Mouse (Mus musculus): ENCODE measurements around the gene Hibadh. TPM values are rescaled to one million over a fixed set of nuclear protein-coding genes. Genes with fewer than 3 reads are reported as not detected.

The Hibadh gene
- polyA plus RNA-seq, 1 experiment from 2014 or later, result 72.3 TPM

GRCm38 (mm10) chr6:52567327-52568299 is 72.6 kb downstream of the Hibadh start:
- WGBS (ENCODE audit: insufficient replicate concordance), result 73% methylated on average over 20 of the region's 20 CpGs
- no peak overlapping the region for H3K27ac ChIP-seq (replicated peaks)
- no peak overlapping the region for H3K4me3 ChIP-seq (replicated peaks)
- no peaks in the 10 kb centered on the region for H3K9me3 ChIP-seq (replicated peaks)
- no peak overlapping the region for H3K9ac ChIP-seq
- peaks cover 2% of the 10 kb centered on the region; the same call in 1 of the 2 replicates for H3K4me1 ChIP-seq (replicated peaks)
- 0 out of 2 replicates have a peak, but pooled peaks cover 4% of the 10 kb centered on the region for H3K36me3 ChIP-seq (replicated peaks)
- ATAC-seq (ENCODE audit: insufficient read depth), result no peak
- H3K27me3 ChIP-seq, result no peaks in the 10 kb centered on the region
- no peak overlapping the region for H3K4me2 ChIP-seq

GRCm38 (mm10) chr6:52565210-52565609 is 75.0 kb downstream of the Hibadh start:
- H3K4me1 ChIP-seq (replicated peaks), result peaks cover 2% of the 10 kb centered on the region; the same call in 1 of the 2 replicates
- H3K9ac ChIP-seq, result no peak overlapping the region
- H3K27ac ChIP-seq (replicated peaks), result no peak overlapping the region
- H3K4me3 ChIP-seq (replicated peaks), result no peak overlapping the region
- H3K36me3 ChIP-seq (replicated peaks), result no peaks in the 10 kb centered on the region
- H3K4me2 ChIP-seq, result no peak overlapping the region
- no peaks in the 10 kb centered on the region for H3K27me3 ChIP-seq
- WGBS (ENCODE audit: insufficient replicate concordance), result 42% methylated on average over 5 of the region's 5 CpGs
- ATAC-seq (ENCODE audit: insufficient read depth), result no peak
- H3K9me3 ChIP-seq (replicated peaks), result no peaks in the 10 kb centered on the region

- 65% methylated on average over 4 of the region's 4 CpGs for WGBS (ENCODE audit: insufficient replicate concordance)
- Histone ChIP-seq H3K9ac (no peak overlapping the region), H3K4me3 (replicated peaks) (no peak overlapping the region), H3K4me2 (no peak overlapping the region), H3K36me3 (replicated peaks) (no peaks in the 10 kb centered on the region), H3K27ac (replicated peaks) (no peak overlapping the region), H3K27me3 (no peaks in the 10 kb centered on the region), H3K9me3 (replicated peaks) (no peaks in the 10 kb centered on the region), H3K4me1 (replicated peaks) (peaks cover 2% of the 10 kb centered on the region; the same call in 1 of the 2 replicates)
- ATAC-seq (ENCODE audit: insufficient read depth), result no peak
Observed at GRCm38 (mm10) chr6:52562994-52563393, 77.2 kb downstream of the Hibadh start.

- no peaks in the 10 kb centered on the region for H3K36me3 ChIP-seq (replicated peaks)
- H3K9me3 ChIP-seq (replicated peaks), result no peaks in the 10 kb centered on the region
- H3K4me1 ChIP-seq (replicated peaks), result no peaks in the 10 kb centered on the region; the same call in 1 of the 2 replicates
- H3K27me3 ChIP-seq, result no peaks in the 10 kb centered on the region
- ATAC-seq (ENCODE audit: insufficient read depth), result no peak
- H3K4me2 ChIP-seq, result no peak overlapping the region
- H3K9ac ChIP-seq, result no peak overlapping the region
- no peak overlapping the region for H3K4me3 ChIP-seq (replicated peaks)
- no peak overlapping the region for H3K27ac ChIP-seq (replicated peaks)
- WGBS (ENCODE audit: insufficient replicate concordance), result 74% methylated on average over 3 of the region's 3 CpGs
Observed at GRCm38 (mm10) chr6:52559041-52559440, 81.1 kb downstream of the Hibadh start.

GRCm38 (mm10) chr6:52544376-52544775 is 95.8 kb downstream of the Hibadh start:
- Histone ChIP-seq H3K9ac (no peak overlapping the region), H3K9me3 (replicated peaks) (no peaks in the 10 kb centered on the region), H3K4me3 (replicated peaks) (no peak overlapping the region), H3K36me3 (replicated peaks) (peaks cover 21% of the 10 kb centered on the region), H3K27me3 (no peaks in the 10 kb centered on the region), H3K4me2 (no peak overlapping the region), H3K4me1 (replicated peaks) (no peaks in the 10 kb centered on the region), H3K27ac (replicated peaks) (no peak overlapping the region)
- WGBS (ENCODE audit: insufficient replicate concordance), result 34% methylated on average over 4 of the region's 4 CpGs
- ATAC-seq (ENCODE audit: insufficient read depth), result no peak

- H3K4me2 ChIP-seq, result no peak overlapping the region
- ATAC-seq (ENCODE audit: insufficient read depth), result no peak
- no peak overlapping the region for H3K27ac ChIP-seq (replicated peaks)
- H3K9ac ChIP-seq, result no peak overlapping the region
- no peaks in the 10 kb centered on the region for H3K9me3 ChIP-seq (replicated peaks)
- WGBS (ENCODE audit: insufficient replicate concordance), result 76% methylated on average over 5 of the region's 5 CpGs
- H3K4me1 ChIP-seq (replicated peaks), result no peaks in the 10 kb centered on the region
- no peaks in the 10 kb centered on the region for H3K27me3 ChIP-seq
- H3K36me3 ChIP-seq (replicated peaks), result peaks cover 16% of the 10 kb centered on the region
- no peak overlapping the region for H3K4me3 ChIP-seq (replicated peaks)
Observed at GRCm38 (mm10) chr6:52542464-52542863, 97.7 kb downstream of the Hibadh start.

- no peak overlapping the region for H3K9ac ChIP-seq
- no peaks in the 10 kb centered on the region for H3K9me3 ChIP-seq (replicated peaks)
- no peaks in the 10 kb centered on the region for H3K27me3 ChIP-seq
- H3K27ac ChIP-seq (replicated peaks), result no peak overlapping the region
- H3K4me2 ChIP-seq, result no peak overlapping the region
- peaks cover under 1% of the 10 kb centered on the region; the same call in 1 of the 2 replicates for H3K36me3 ChIP-seq (replicated peaks)
- no peak for ATAC-seq (ENCODE audit: insufficient read depth)
- H3K4me1 ChIP-seq (replicated peaks), result no peaks in the 10 kb centered on the region
- 48% methylated on average over 2 of the region's 2 CpGs for WGBS (ENCODE audit: insufficient replicate concordance)
- H3K4me3 ChIP-seq (replicated peaks), result no peak overlapping the region
Observed at GRCm38 (mm10) chr6:52539911-52540310, 100.3 kb downstream of the Hibadh start.

GRCm38 (mm10) chr6:52535072-52535704 is 105.0 kb downstream of the Hibadh start:
- Histone ChIP-seq H3K27ac (replicated peaks) (no peak overlapping the region), H3K4me1 (replicated peaks) (no peaks in the 10 kb centered on the region), H3K9ac (no peak overlapping the region), H3K27me3 (no peaks in the 10 kb centered on the region), H3K9me3 (replicated peaks) (no peaks in the 10 kb centered on the region), H3K36me3 (replicated peaks) (no peaks in the 10 kb centered on the region), H3K4me3 (replicated peaks) (no peak overlapping the region), H3K4me2 (no peak overlapping the region)
- no peak for ATAC-seq (ENCODE audit: insufficient read depth)
- 61% methylated on average over 11 of the region's 11 CpGs for WGBS (ENCODE audit: insufficient replicate concordance)

GRCm38 (mm10) chr6:52532144-52532492 is 108.1 kb downstream of the Hibadh start:
- 65% methylated on average over 8 of the region's 8 CpGs for WGBS (ENCODE audit: insufficient replicate concordance)
- Histone ChIP-seq H3K27ac (replicated peaks) (no peak overlapping the region), H3K36me3 (replicated peaks) (no peaks in the 10 kb centered on the region), H3K4me3 (replicated peaks) (no peak overlapping the region), H3K9me3 (replicated peaks) (no peaks in the 10 kb centered on the region), H3K4me2 (no peak overlapping the region), H3K4me1 (replicated peaks) (no peaks in the 10 kb centered on the region), H3K27me3 (no peaks in the 10 kb centered on the region), H3K9ac (no peak overlapping the region)
- ATAC-seq (ENCODE audit: insufficient read depth), result no peak

GRCm38 (mm10) chr6:52531366-52532143 is 108.6 kb downstream of the Hibadh start:
- WGBS (ENCODE audit: insufficient replicate concordance), result 70% methylated on average over 19 of the region's 19 CpGs
- Histone ChIP-seq H3K27ac (replicated peaks) (no peak overlapping the region), H3K36me3 (replicated peaks) (no peaks in the 10 kb centered on the region), H3K4me1 (replicated peaks) (no peaks in the 10 kb centered on the region), H3K4me3 (replicated peaks) (no peak overlapping the region), H3K9me3 (replicated peaks) (no peaks in the 10 kb centered on the region), H3K9ac (no peak overlapping the region), H3K4me2 (no peak overlapping the region), H3K27me3 (no peaks in the 10 kb centered on the region)
- no peak for ATAC-seq (ENCODE audit: insufficient read depth)

- Histone ChIP-seq H3K9me3 (replicated peaks) (no peaks in the 10 kb centered on the region), H3K4me3 (replicated peaks) (no peak overlapping the region), H3K9ac (no peak overlapping the region), H3K27me3 (no peaks in the 10 kb centered on the region), H3K4me1 (replicated peaks) (no peaks in the 10 kb centered on the region), H3K36me3 (replicated peaks) (no peaks in the 10 kb centered on the region), H3K4me2 (no peak overlapping the region), H3K27ac (replicated peaks) (no peak overlapping the region)
- no peak for ATAC-seq (ENCODE audit: insufficient read depth)
- WGBS (ENCODE audit: insufficient replicate concordance), result 72% methylated on average over 10 of the region's 10 CpGs
Observed at GRCm38 (mm10) chr6:52530861-52531260, 109.3 kb downstream of the Hibadh start.
